ENCODE assay signal across 8 mouse cellular contexts in genomic region chrX:56791268-56791667, GRCm38 (mm10). TPM values are rescaled to one million over a fixed set of nuclear protein-coding genes. Genes with fewer than 3 reads are reported as not detected.
DNase-seq lines count a peak whose midpoint lies in the region; ATAC-seq and TF ChIP-seq lines count a peak whose summit lies in the region.

No protein-coding gene starts in this region.

- no peaks in the 10 kb centered on the region for H3K36me3 ChIP-seq in ES-Bruce4 (ENCODE audit: control insufficient read depth, insufficient read depth, low read length, poor library complexity, severe bottlenecking)
- no peaks in the 10 kb centered on the region for H3K36me3 ChIP-seq in embryonic facial prominence, embryonic 14.5 days (ENCODE audit: control insufficient read depth, insufficient read depth, low read length)

- TF ChIP-seq CTCF in ES-Bruce4 (IDR thresholded peaks at IDR 0.05; ENCODE audit: low read depth, low read length) = peak; percentile 35

- H3K4me1 ChIP-seq in ES-Bruce4 (ENCODE audit: control insufficient read depth, insufficient read depth, low read length) = no peaks in the 10 kb centered on the region
- H3K4me1 ChIP-seq in embryonic facial prominence, embryonic 14.5 days (ENCODE audit: control insufficient read depth, insufficient read depth, low read length) = no peaks in the 10 kb centered on the region

- no peak overlapping the region for H3K27ac ChIP-seq in ES-Bruce4 (ENCODE audit: insufficient read depth, low read length)
- H3K27ac ChIP-seq in embryonic facial prominence, embryonic 14.5 days (replicated peaks; ENCODE audit: low read depth, low read length) = no peak overlapping the region

- WGBS in embryonic facial prominence, embryonic 14.5 days = 48% methylated on average over 14 of the region's 15 CpGs

- H3K27me3 ChIP-seq in ES-Bruce4 (ENCODE audit: control insufficient read depth, insufficient read depth, low read length, poor library complexity, severe bottlenecking) = no peaks in the 10 kb centered on the region
- no peaks in the 10 kb centered on the region for H3K27me3 ChIP-seq in embryonic facial prominence, embryonic 14.5 days (replicated peaks; ENCODE audit: control insufficient read depth, insufficient read depth, low read length)

- TF ChIP-seq EP300 in ES-Bruce4 (IDR thresholded peaks at IDR 0.05; ENCODE audit: insufficient read depth, low read depth, low read length) = no peak

- DNase-seq in adrenal gland, postnatal 36 days = peak; percentile 69 to 73
- DNase-seq in embryonic facial prominence, embryonic 14.5 days (ENCODE audit: low spot score) = peak; percentile 75
- peak; percentile 70 for DNase-seq in heart, postnatal 4 days
- peak; percentile 46 to 70 for DNase-seq in layer of hippocampus, postnatal 10 days (ENCODE audit: low spot score in 2 of 2)
- DNase-seq in lung, postnatal 25 days (ENCODE audit: low spot score) = peak; percentile 52
- peak; percentile 60 for DNase-seq in right cerebral cortex, postnatal 14 days

- peak; percentile 47; the same call in 1 of the 2 replicates for ATAC-seq in embryonic facial prominence, embryonic 14.5 days (ENCODE audit: low read depth)
- no peak for ATAC-seq in activated CD4-positive, CD25-positive, alpha-beta regulatory T cell, adult 4 months

- H3K4me3 ChIP-seq in ES-Bruce4 (ENCODE audit: low read depth, low read length) = no peak overlapping the region
- no peak overlapping the region for H3K4me3 ChIP-seq in embryonic facial prominence, embryonic 14.5 days (ENCODE audit: low read depth, low read length)

- TF ChIP-seq POLR2A in ES-Bruce4 (IDR thresholded peaks at IDR 0.05; ENCODE audit: insufficient read depth, low read length) = no peak

- no peak overlapping the region for H3K4me2 ChIP-seq in embryonic facial prominence, embryonic 14.5 days (ENCODE audit: low read depth, low read length)

- H3K9ac ChIP-seq in ES-Bruce4 (ENCODE audit: low read depth, poor library complexity, severe bottlenecking) = no peak overlapping the region
- no peak overlapping the region for H3K9ac ChIP-seq in embryonic facial prominence, embryonic 14.5 days (ENCODE audit: low read depth, low read length)

- H3K9me3 ChIP-seq in ES-Bruce4 (replicated peaks; ENCODE audit: control insufficient read depth, insufficient read depth, low read length, poor library complexity, severe bottlenecking) = no peaks in the 10 kb centered on the region
- no peaks in the 10 kb centered on the region for H3K9me3 ChIP-seq in embryonic facial prominence, embryonic 14.5 days (ENCODE audit: control insufficient read depth, low read length)

RNA-seq across cellular contexts. Expression of gene Map7d3, which starts 30.9 kb away (rescaled TPM):
- polyA plus RNA-seq in ES-Bruce4 (2011; ENCODE audit: insufficient read depth, insufficient read length, low read depth, missing spikeins) = 4.4 and 5.1 TPM in 2 replicates
- total RNA-seq in adrenal gland, postnatal 36 days (2021) = 1 to 10 TPM; 1.4 to 2.6 TPM
- polyA plus RNA-seq in embryonic facial prominence, embryonic 14.5 days (2014; fragmentation: Nextera tagmentation; extraction: Ambion mirVana) = 3.4 and 3.8 TPM in 2 replicates
- 1 to 10 TPM; 3.2 to 4.3 TPM for total RNA-seq in heart, postnatal 4 days (2021)
- total RNA-seq in layer of hippocampus, postnatal 10 days (2021) = under 1 TPM; 0.21 to 0.22 TPM
- under 1 TPM; 0.33 TPM for polyA plus RNA-seq in activated CD4-positive, CD25-positive, alpha-beta regulatory T cell, adult 4 months (2017; shearing (Covaris generic))

RNA-seq across cellular contexts. Expression of gene Fhl1, which starts 59.7 kb away (rescaled TPM):
- polyA plus RNA-seq in ES-Bruce4 (2011; ENCODE audit: insufficient read depth, insufficient read length, low read depth, missing spikeins) = 162 and 169 TPM in 2 replicates
- total RNA-seq in adrenal gland, postnatal 36 days (2021) = 10 to 100 TPM; 37.4 to 73.8 TPM
- 291 and 452 TPM in 2 replicates for polyA plus RNA-seq in embryonic facial prominence, embryonic 14.5 days (2014; fragmentation: Nextera tagmentation; extraction: Ambion mirVana)
- total RNA-seq in heart, postnatal 4 days (2021) = 100 to 1,000 TPM; 278 to 293 TPM
- total RNA-seq in layer of hippocampus, postnatal 10 days (2021) = 100 to 1,000 TPM; 154 to 160 TPM
- polyA plus RNA-seq in activated CD4-positive, CD25-positive, alpha-beta regulatory T cell, adult 4 months (2017; shearing (Covaris generic)) = not detected
